Mouse (Mus musculus) G1E-ER4 (cell line): ENCODE data around the gene Gfra4. TPM values are rescaled to one million over a fixed set of nuclear protein-coding genes. Genes with fewer than 3 reads are reported as not detected.

Experiments used
- GATA1 ChIP-seq: IDR thresholded peaks from one replicate; pipeline ENCODE4 v1.8.0; 2012; ENCODE audit warnings: low read length, inconsistent platforms
- polyA plus RNA-seq: library from polyadenylated mRNA; stranded (reverse); fragments of >175 nt; gene quantifications from 2 replicates; pipeline ENCODE4 v1.2.3, GENCODE M21; 2012

Gene Gfra4
- polyA plus RNA-seq, 1 experiment = not detected

DNA sequence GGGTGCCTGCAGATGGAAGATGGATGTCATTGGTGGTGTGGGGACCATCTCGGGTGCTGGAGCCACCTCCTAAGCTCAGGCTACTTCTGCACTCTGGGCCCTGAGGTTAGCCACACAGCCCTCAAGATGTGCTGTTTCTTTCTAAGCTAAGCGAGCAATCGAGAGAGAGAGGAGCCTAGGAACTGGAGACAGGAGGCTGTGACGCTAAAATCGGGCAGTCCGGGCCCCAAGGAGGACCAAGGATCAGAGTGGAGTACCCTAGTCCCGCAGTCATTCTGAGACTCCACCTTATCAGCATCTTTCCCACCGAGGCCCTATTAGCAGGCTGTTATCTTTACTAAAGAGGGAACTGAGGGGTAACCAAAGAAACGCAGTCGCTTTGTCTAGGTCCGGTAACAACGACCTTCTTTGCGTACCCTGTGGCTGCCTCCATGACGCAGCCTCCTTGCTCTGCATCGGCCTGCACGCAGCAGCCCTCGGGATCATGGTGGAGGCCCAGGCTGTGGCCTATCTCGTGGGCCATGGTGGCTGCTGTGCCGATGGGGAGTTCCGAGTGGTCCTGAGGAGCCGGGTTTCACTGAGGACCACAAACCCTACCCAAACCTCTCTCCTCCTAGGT is 11.9 kb upstream of the Gfra4 start:
- no peak for TF ChIP-seq GATA1

GRCm38 (mm10) chr2:131053851-131054645 is 11.2 kb upstream of the Gfra4 start:
- no peak for TF ChIP-seq GATA1

DNA sequence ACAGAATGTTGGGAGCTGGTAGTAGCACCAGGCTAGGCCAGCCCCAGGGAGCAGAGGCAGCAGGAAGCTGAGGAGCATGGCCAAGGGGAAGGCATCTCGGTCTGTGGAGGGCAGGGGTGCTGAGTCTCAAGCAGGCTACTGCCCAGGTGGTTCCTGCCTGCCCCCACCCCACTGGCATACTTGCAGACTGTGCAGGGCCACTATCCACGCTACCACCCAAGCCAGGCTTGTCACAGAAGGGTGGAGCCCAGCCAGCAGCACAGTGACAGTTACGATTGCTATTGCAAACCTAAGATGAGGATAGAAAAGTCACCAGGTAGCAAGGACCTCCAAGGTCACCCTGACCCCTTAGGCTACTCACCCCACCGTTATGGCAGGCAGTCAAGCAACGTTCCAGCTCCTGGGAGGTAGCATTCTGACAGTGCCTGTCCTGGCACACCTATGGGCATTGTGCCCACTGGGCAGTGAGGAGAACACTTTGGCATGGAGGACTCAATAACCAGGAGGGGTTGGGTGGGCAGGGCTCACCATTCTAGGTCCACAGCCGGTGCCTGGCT is 10.1 kb upstream of the Gfra4 start:
- TF ChIP-seq GATA1 = no peak

DNA sequence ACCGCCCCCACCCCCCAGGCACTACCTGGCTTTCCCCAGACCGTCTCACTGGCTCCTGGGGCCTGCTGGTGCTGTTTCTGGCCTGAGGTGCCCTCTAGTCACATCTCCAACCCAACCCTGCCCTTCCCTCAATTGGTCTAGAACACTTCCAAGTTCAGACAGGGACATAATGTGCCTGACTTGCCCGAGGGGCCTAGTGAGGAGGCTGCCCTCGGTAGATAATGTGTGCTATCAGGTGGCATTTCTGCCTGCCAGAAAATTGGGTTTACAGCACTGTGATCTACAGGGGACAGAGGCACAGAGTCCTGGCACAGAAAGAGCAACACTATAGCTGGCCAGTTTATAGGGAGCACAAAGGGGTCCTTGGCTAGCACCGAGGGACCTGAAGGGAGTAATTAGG is 9.2 kb upstream of the Gfra4 start:
- no peak for TF ChIP-seq GATA1

- TF ChIP-seq GATA1 = no peak
These were observed 3.1 kb upstream of the Gfra4 start for GRCm38 (mm10) chr2:131046025-131046424.

DNA sequence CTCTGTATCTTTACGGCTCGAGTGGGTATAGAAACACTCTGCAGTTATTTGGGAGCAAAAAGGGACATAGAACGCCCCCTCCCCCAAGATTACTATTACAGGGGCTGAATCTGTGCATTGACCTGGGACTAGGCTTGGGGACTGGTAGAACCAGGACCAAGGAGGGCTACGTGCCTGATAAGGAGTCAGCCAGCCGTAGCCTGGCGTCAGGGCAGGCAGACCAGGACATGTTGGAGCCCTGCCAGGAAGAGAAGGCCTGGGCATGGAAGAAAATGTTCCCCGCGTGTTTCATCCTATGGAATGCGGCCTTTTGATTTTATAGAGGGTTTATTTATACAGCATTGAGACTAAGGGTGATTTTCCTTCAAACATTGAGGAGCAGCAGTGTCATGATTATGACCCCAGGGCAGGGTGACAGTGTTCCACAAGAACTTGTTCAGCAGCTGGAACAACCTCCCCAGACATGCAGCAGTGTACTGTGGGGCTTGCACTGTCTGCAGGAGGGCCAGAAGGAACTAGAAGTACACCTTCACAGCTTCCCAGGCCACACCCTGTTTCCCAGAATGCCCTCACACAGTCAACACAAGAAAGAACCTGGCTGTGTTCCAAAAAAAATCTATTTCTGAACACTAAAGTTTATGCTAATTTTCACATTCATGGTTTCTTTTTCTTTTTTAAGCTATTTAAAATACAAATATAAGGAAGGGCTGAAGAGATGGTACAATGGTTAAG is 2.3 kb upstream of the Gfra4 start:
- TF ChIP-seq GATA1 = no peak

GRCm38 (mm10) chr2:131044354-131044852 is 1.5 kb upstream of the Gfra4 start:
- TF ChIP-seq GATA1 = no peak

- no peak for TF ChIP-seq GATA1
These were observed 1.7 kb downstream of the Gfra4 start for GRCm38 (mm10) chr2:131040854-131041825.

GRCm38 (mm10) chr2:131038675-131039074 is 4.2 kb downstream of the Gfra4 start:
- no peak for TF ChIP-seq GATA1

DNA sequence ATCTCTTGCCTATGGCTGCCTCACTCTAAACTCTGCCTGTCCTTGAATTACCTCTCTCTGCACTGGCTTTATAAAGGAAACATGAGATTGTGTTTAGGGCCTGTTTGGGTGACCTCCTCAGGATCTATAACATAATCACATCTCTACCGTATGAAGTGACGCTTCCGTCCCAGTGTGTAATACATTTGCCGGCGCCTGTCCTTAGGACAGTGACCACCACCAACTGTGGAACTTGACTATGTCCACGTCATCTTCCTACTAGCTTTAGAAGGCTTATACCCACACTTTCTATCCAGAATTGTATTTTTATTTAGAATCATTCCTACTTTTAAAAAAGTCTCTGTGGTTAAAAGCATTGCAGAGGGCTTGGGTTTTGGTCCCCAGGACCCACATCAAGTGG is 4.7 kb downstream of the Gfra4 start:
- no peak for TF ChIP-seq GATA1

GRCm38 (mm10) chr2:131037226-131037990 is 5.5 kb downstream of the Gfra4 start:
- TF ChIP-seq GATA1 = no peak

DNA sequence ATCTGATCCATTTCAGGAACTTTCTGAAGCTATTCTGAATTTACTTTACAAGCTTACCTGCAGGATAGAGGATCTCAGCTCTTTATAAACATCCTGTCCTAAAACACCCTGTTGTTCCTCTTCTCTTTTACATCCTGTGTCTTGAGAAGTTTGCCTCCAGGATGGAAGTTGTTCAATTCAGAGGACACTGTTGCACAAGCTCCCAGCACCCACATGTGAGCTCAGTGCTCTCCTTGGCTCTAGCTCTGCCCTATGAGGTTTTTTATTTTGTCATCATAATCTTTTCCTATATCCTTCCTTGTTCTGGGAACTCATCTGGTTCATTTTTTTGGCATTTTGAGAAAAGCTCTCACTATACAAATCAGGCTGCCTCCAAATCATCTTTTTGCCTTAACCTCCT is 6.1 kb downstream of the Gfra4 start:
- no peak for TF ChIP-seq GATA1

DNA sequence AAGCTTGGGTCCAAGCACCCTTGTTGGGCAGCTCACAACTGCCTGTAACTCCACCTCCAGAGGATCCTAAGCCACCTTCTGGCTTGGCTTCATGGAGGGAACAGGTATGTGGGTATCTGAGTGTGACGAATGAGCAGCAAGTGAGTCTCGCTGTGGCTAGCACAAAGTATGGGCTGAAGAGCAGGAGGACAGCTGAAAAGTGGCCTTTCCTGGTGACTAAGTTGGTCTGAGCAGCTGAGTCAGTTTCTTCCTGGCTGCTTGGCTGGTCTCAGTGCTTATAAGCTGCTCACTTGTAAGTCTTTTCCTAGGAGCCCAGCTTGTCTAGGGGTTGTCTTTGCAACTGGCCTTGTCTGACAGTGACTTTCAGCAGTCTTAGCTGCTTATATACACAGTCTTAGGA is 6.5 kb downstream of the Gfra4 start:
- no peak for TF ChIP-seq GATA1

- no peak for TF ChIP-seq GATA1
These were observed 11.9 kb downstream of the Gfra4 start for GRCm38 (mm10) chr2:131030998-131031397.
